In genomic region chrX:102362244-102362643, GRCm38 (mm10) we compare ENCODE assay signal across 22 mouse cellular contexts.
"Had no signal": no experiment of that assay in that cellular context is flagged by ENCODE, and none has a peak within 500 bp of the region (broad histone marks: within the 10 kb centered on the region; RNA-seq: fewer than 3 reads in every experiment).

No protein-coding gene starts in this region.

- H3K27me3 ChIP-seq: limb, embryonic 13.5 days; liver, embryonic 12.5 days; liver, embryonic 15.5 days; lung, embryonic 15.5 days; megakaryocyte, embryonic 14.5 days; stomach, embryonic 15.5 days had no signal

- H3K9ac ChIP-seq: limb, embryonic 13.5 days; liver, embryonic 12.5 days; liver, embryonic 15.5 days; lung, embryonic 15.5 days; midbrain, embryonic 13.5 days; neural tube, embryonic 13.5 days; stomach, embryonic 15.5 days had no signal

- ATAC-seq: intestine, embryonic 16.5 days; liver, embryonic 12.5 days; midbrain, embryonic 13.5 days; midbrain, embryonic 16.5 days had no signal

- H3K4me2 ChIP-seq: limb, embryonic 13.5 days; liver, embryonic 12.5 days; liver, embryonic 15.5 days; lung, embryonic 15.5 days; midbrain, embryonic 13.5 days; neural tube, embryonic 13.5 days; stomach, embryonic 15.5 days had no signal

- H3K4me3 ChIP-seq: limb, embryonic 10.5 days; limb, embryonic 13.5 days; liver, embryonic 12.5 days; liver, embryonic 15.5 days; lung, embryonic 15.5 days; megakaryocyte, embryonic 14.5 days; midbrain, embryonic 10.5 days; midbrain, embryonic 13.5 days; myocyte; neural tube, embryonic 13.5 days; stomach, embryonic 15.5 days had no signal

- H3K36me3 ChIP-seq: limb, embryonic 10.5 days; limb, embryonic 13.5 days; liver, embryonic 12.5 days; liver, embryonic 15.5 days; lung, embryonic 15.5 days; midbrain, embryonic 10.5 days; midbrain, embryonic 13.5 days; neural tube, embryonic 13.5 days; stomach, embryonic 15.5 days had no signal

- H3K27ac ChIP-seq: limb, embryonic 10.5 days; limb, embryonic 13.5 days; liver, embryonic 12.5 days; liver, embryonic 15.5 days; lung, embryonic 15.5 days; midbrain, embryonic 10.5 days; midbrain, embryonic 13.5 days; neural tube, embryonic 13.5 days; stomach, embryonic 15.5 days had no signal

- H3K4me1 ChIP-seq: limb, embryonic 10.5 days; limb, embryonic 13.5 days; liver, embryonic 12.5 days; liver, embryonic 15.5 days; lung, embryonic 15.5 days; megakaryocyte, embryonic 14.5 days; midbrain, embryonic 10.5 days; midbrain, embryonic 13.5 days; neural tube, embryonic 13.5 days; stomach, embryonic 15.5 days had no signal

- DNase-seq: layer of hippocampus, adult 9-11 months; liver; lung, adult 18-20 months; lung, postnatal 10 days; lung, postnatal 36 days; retina, postnatal 1 day; right cerebral cortex, postnatal 25 days; spleen, adult 18-20 months; thymus, postnatal 25 days had no signal

- H3K9me3 ChIP-seq: limb, embryonic 10.5 days; limb, embryonic 13.5 days; liver, embryonic 12.5 days; liver, embryonic 15.5 days; lung, embryonic 15.5 days; megakaryocyte, embryonic 14.5 days; midbrain, embryonic 10.5 days; midbrain, embryonic 13.5 days; neural tube, embryonic 13.5 days; stomach, embryonic 15.5 days had no signal
